9 mouse cellular contexts compared by ENCODE assay signal in the genomic region with DNA sequence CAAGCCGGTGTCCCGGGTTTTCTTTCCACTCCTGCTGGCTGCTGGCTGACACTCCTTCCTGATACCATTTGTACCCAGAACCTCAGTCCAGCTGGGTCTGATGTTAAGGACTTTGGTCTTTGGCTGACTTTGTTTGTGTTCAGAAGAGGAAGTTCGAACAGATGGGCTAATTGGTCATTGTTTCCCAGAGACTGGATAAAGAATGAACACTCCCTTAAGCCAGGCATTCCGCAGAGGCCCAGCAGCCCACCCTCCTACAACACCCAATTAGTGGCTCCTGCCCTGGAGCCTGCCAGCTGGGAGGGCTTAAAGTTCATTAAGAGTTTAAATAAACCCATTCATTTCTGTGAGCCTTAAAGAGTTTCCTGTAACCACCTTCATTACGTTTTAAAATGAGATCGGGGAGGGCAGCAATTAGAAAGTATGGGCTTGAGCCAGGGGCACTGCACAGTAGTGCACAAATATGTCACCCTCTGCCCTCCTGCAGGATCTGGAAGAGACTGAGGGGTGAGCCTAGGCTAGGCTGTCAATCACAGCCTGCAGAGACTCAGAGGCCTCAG.
DNase-seq lines count a peak whose midpoint lies in the region; ATAC-seq lines count a peak whose summit lies in the region.
"Had no signal": no experiment of that assay in that cellular context is flagged by ENCODE, and none has a peak within 500 bp of the region (broad histone marks: within the 10 kb centered on the region; RNA-seq: fewer than 3 reads in every experiment).

No protein-coding gene starts in this region.

- H3K4me1 ChIP-seq in midbrain, embryonic 12.5 days: peaks cover 13% of the 10 kb centered on the region; the same call in 1 of the 2 replicates
- peaks cover 25% of the 10 kb centered on the region for H3K4me1 ChIP-seq in midbrain, embryonic 10.5 days
- peaks cover 22% of the 10 kb centered on the region for H3K4me1 ChIP-seq in forebrain, embryonic 15.5 days
- peaks cover 91% of the 10 kb centered on the region for H3K4me1 ChIP-seq in limb, embryonic 10.5 days

- no peaks in the 10 kb centered on the region for H3K36me3 ChIP-seq in midbrain, embryonic 12.5 days
- H3K36me3 ChIP-seq in midbrain, embryonic 10.5 days: no peaks in the 10 kb centered on the region
- H3K36me3 ChIP-seq in forebrain, embryonic 15.5 days: no peaks in the 10 kb centered on the region
- H3K36me3 ChIP-seq in limb, embryonic 10.5 days: no peaks in the 10 kb centered on the region
- H3K36me3 ChIP-seq: heart, embryonic 13.5 days had no signal

- no peaks in the 10 kb centered on the region for H3K9me3 ChIP-seq in midbrain, embryonic 12.5 days
- no peaks in the 10 kb centered on the region for H3K9me3 ChIP-seq in midbrain, embryonic 10.5 days (replicated peaks)
- no peaks in the 10 kb centered on the region for H3K9me3 ChIP-seq in forebrain, embryonic 15.5 days
- H3K9me3 ChIP-seq in limb, embryonic 10.5 days (replicated peaks): no peaks in the 10 kb centered on the region
- H3K9me3 ChIP-seq: heart, embryonic 13.5 days had no signal

- ATAC-seq in midbrain, embryonic 12.5 days (ENCODE audit: low FRiP score, low read depth): peak; percentile 56; the same call in 1 of the 2 replicates
- ATAC-seq in forebrain, embryonic 15.5 days (replicated peaks): peak; percentile 96

- no peak overlapping the region for H3K9ac ChIP-seq in midbrain, embryonic 12.5 days (replicated peaks)
- no peak overlapping the region for H3K9ac ChIP-seq in forebrain, embryonic 15.5 days (replicated peaks)
- H3K9ac ChIP-seq: heart, embryonic 13.5 days had no signal

- no peak overlapping the region for H3K4me3 ChIP-seq in midbrain, embryonic 12.5 days
- no peak overlapping the region for H3K4me3 ChIP-seq in midbrain, embryonic 10.5 days
- H3K4me3 ChIP-seq in forebrain, embryonic 15.5 days: no peak overlapping the region
- H3K4me3 ChIP-seq in limb, embryonic 10.5 days: no peak overlapping the region
- H3K4me3 ChIP-seq: heart, embryonic 13.5 days had no signal

- H3K27ac ChIP-seq in midbrain, embryonic 12.5 days (replicated peaks): no peak overlapping the region
- H3K27ac ChIP-seq in midbrain, embryonic 10.5 days (replicated peaks): no peak overlapping the region
- H3K27ac ChIP-seq in forebrain, embryonic 15.5 days (replicated peaks): no peak overlapping the region
- H3K27ac ChIP-seq in limb, embryonic 10.5 days: peak overlapping the region; percentile 69
- H3K27ac ChIP-seq: heart, embryonic 13.5 days had no signal

- no peak for DNase-seq in midbrain, embryonic 10.5 days (ENCODE audit: low spot score)
- peak; percentile 62 for DNase-seq in limb, embryonic 10.5 days (ENCODE audit: low spot score)
- peak; percentile 7 for DNase-seq in yolk sac, embryonic 10.5 days (ENCODE audit: low spot score)
- no peak for DNase-seq in thymus, postnatal 14 days
- no peak for DNase-seq in gastrocnemius, postnatal 36 days
- DNase-seq: cerebellum, adult 9-10 months had no signal

- 15% methylated on average over 6 of the region's 6 CpGs for WGBS in midbrain, embryonic 12.5 days
- 22% methylated on average over 6 of the region's 6 CpGs for WGBS in midbrain, embryonic 10.5 days
- 3% methylated on average over 6 of the region's 6 CpGs for WGBS in forebrain, embryonic 15.5 days
- 11% methylated on average over 6 of the region's 6 CpGs for WGBS in limb, embryonic 10.5 days

- no peak overlapping the region for H3K4me2 ChIP-seq in midbrain, embryonic 12.5 days (replicated peaks)
- no peak overlapping the region for H3K4me2 ChIP-seq in forebrain, embryonic 15.5 days (replicated peaks)
- H3K4me2 ChIP-seq: heart, embryonic 13.5 days had no signal

- H3K27me3 ChIP-seq in midbrain, embryonic 12.5 days: peaks cover 53% of the 10 kb centered on the region
- peaks cover 30% of the 10 kb centered on the region; the same call in 1 of the 2 replicates for H3K27me3 ChIP-seq in midbrain, embryonic 10.5 days (ENCODE audit: low read depth, poor library complexity, severe bottlenecking)
- H3K27me3 ChIP-seq in forebrain, embryonic 15.5 days: peaks cover 36% of the 10 kb centered on the region
- no peaks in the 10 kb centered on the region for H3K27me3 ChIP-seq in limb, embryonic 10.5 days (ENCODE audit: low read depth, poor library complexity, severe bottlenecking)

- intact Hi-C loops in gastrocnemius, postnatal 36 days (cut with DNase I): no loop called here

Comparison
In these comparisons a context has a peak if more than half of its experiments do, and no peak if none do; other contexts are left out.
1. DNase-seq: peak in limb, embryonic 10.5 days (single experiment) and yolk sac, embryonic 10.5 days (single experiment); none in midbrain, embryonic 10.5 days (single experiment), thymus, postnatal 14 days (single experiment) and gastrocnemius, postnatal 36 days (0 of 2).